Mouse (Mus musculus) kidney, adult 2 months (tissue): Measurements from ENCODE around the gene 2310039H08Rik.

ENCODE experiments used
- CTCF ChIP-seq: fragments of 200-500 bp; conservative IDR thresholded peaks from 2 replicates; pipeline ENCODE4 v1.5.1; 2011; ENCODE audit warnings: low read depth, mild to moderate bottlenecking, control low read depth, low read length, moderate library complexity, mixed read lengths; ENCODE audit not compliant: insufficient read depth, insufficient read length
- POLR2A ChIP-seq: fragments of 200-500 bp; IDR thresholded peaks from one replicate; pipeline ENCODE4 v1.6.1; 2011; ENCODE audit warnings: low read depth, low read length, control low read depth

DNA sequence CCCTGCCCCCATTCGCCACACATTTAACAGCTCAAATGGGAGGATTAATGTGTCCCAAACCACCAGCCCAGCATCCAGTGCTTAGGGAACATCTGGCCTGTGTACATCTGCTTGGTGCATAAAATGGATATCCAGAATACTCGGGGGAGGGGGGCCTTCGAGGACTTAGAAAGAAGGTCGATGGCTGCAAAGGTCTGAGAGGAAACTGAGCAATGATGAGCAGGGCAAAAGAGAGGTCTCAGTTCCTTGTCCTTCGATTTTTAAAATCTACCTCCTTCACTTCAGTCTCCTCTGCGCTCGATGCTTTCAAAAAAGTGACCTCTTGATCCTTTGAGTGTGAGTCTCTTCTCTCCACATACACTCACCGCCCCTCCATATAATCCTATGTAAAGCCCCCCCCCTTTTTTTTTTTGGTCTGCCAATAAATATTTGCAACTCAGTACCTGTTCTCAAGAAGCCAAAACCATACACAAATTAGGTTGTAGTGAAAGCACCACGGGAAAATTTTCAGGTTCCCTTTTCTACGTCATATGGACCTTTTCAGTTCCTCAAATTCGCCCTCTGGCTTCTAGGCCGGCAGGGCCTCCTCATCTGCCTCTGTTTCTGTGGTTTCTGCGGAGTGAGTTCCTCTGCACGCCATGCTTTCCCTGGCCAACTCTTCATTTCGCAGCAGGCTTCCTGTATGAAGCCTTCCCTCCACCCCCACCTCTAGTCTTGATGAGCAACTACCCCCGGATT, 21.2 kb upstream of the 2310039H08Rik start:
- TF ChIP-seq POLR2A = no peak
- TF ChIP-seq CTCF = no peak
